Mouse (Mus musculus): ENCODE results near the gene Cyp4f14. TPM values are rescaled to one million over a fixed set of nuclear protein-coding genes. Genes with fewer than 3 reads are reported as not detected.

Cyp4f14 gene
- polyA plus RNA-seq, 1 experiment from 2014 or later, result not detected

- no peaks in the 10 kb centered on the region for H3K36me3 ChIP-seq (ENCODE audit: control insufficient read depth, insufficient read depth, low read length)
- H3K4me3 ChIP-seq (ENCODE audit: low read depth, low read length), result peak overlapping the region; percentile 18; the same call in 1 of the 2 replicates
- peaks cover 5% of the 10 kb centered on the region for H3K27me3 ChIP-seq (ENCODE audit: control insufficient read depth, insufficient read depth, low read length)
- H3K4me2 ChIP-seq, result peak overlapping the region; percentile 48
- no peaks in the 10 kb centered on the region for H3K9me3 ChIP-seq (replicated peaks; ENCODE audit: control insufficient read depth, low read length)
- ATAC-seq (replicated peaks; ENCODE audit: insufficient number of reproducible peaks, low FRiP score, low TSS enrichment), result no peak
- no peak overlapping the region for H3K9ac ChIP-seq (ENCODE audit: low read depth, low read length)
- WGBS (ENCODE audit: insufficient replicate concordance), result 9% methylated on average over 19 of the region's 19 CpGs
- no peak overlapping the region for H3K27ac ChIP-seq (ENCODE audit: low read depth, low read length)
- H3K4me1 ChIP-seq (ENCODE audit: control insufficient read depth, insufficient read depth, low read length), result no peaks in the 10 kb centered on the region
Observed at GRCm38 (mm10) chr17:32905239-32905638, 11.9 kb downstream of the Cyp4f14 start.

GRCm38 (mm10) chr17:32904414-32904813 lies 12.7 kb downstream of the Cyp4f14 start:
- H3K4me3 ChIP-seq (ENCODE audit: low read depth, low read length), result no peak overlapping the region

GRCm38 (mm10) chr17:32901751-32902525 lies 15.2 kb downstream of the Cyp4f14 start:
- H3K9me3 ChIP-seq (replicated peaks; ENCODE audit: control insufficient read depth, low read length), result no peaks in the 10 kb centered on the region
- no peak overlapping the region for H3K4me3 ChIP-seq (ENCODE audit: low read depth, low read length)
- no peak overlapping the region for H3K4me2 ChIP-seq
- ATAC-seq (replicated peaks; ENCODE audit: insufficient number of reproducible peaks, low FRiP score, low TSS enrichment), result no peak
- no peaks in the 10 kb centered on the region for H3K36me3 ChIP-seq (ENCODE audit: control insufficient read depth, insufficient read depth, low read length)
- no peaks in the 10 kb centered on the region for H3K4me1 ChIP-seq (ENCODE audit: control insufficient read depth, insufficient read depth, low read length)
- 63% methylated on average over 1 of the region's 1 CpGs for WGBS (ENCODE audit: insufficient replicate concordance)
- H3K27ac ChIP-seq (ENCODE audit: low read depth, low read length), result no peak overlapping the region
- H3K27me3 ChIP-seq (ENCODE audit: control insufficient read depth, insufficient read depth, low read length), result peaks cover 5% of the 10 kb centered on the region
- H3K9ac ChIP-seq (ENCODE audit: low read depth, low read length), result no peak overlapping the region

More at GRCm38 (mm10) chr17:32904414-32904813, 12.7 kb downstream of the Cyp4f14 start:
- no peaks in the 10 kb centered on the region for H3K4me1 ChIP-seq (ENCODE audit: control insufficient read depth, insufficient read depth, low read length)
- 62% methylated on average over 2 of the region's 2 CpGs for WGBS (ENCODE audit: insufficient replicate concordance)
- no peak overlapping the region for H3K27ac ChIP-seq (ENCODE audit: low read depth, low read length)
- H3K4me2 ChIP-seq, result no peak overlapping the region
- peaks cover 5% of the 10 kb centered on the region for H3K27me3 ChIP-seq (ENCODE audit: control insufficient read depth, insufficient read depth, low read length)
- H3K9ac ChIP-seq (ENCODE audit: low read depth, low read length), result no peak overlapping the region
- ATAC-seq (replicated peaks; ENCODE audit: insufficient number of reproducible peaks, low FRiP score, low TSS enrichment), result no peak
- no peaks in the 10 kb centered on the region for H3K36me3 ChIP-seq (ENCODE audit: control insufficient read depth, insufficient read depth, low read length)
- H3K9me3 ChIP-seq (replicated peaks; ENCODE audit: control insufficient read depth, low read length), result no peaks in the 10 kb centered on the region

- Histone ChIP-seq H3K4me2 (no peak overlapping the region), H3K27me3 (ENCODE audit: control insufficient read depth, insufficient read depth, low read length) (no peaks in the 10 kb centered on the region), H3K36me3 (ENCODE audit: control insufficient read depth, insufficient read depth, low read length) (no peaks in the 10 kb centered on the region), H3K4me3 (ENCODE audit: low read depth, low read length) (no peak overlapping the region), H3K27ac (ENCODE audit: low read depth, low read length) (no peak overlapping the region), H3K4me1 (ENCODE audit: control insufficient read depth, insufficient read depth, low read length) (peaks cover 3% of the 10 kb centered on the region), H3K9me3 (replicated peaks; ENCODE audit: control insufficient read depth, low read length) (no peaks in the 10 kb centered on the region), H3K9ac (ENCODE audit: low read depth, low read length) (no peak overlapping the region)
- no peak for ATAC-seq (replicated peaks; ENCODE audit: insufficient number of reproducible peaks, low FRiP score, low TSS enrichment)
- 82% methylated on average over 4 of the region's 4 CpGs for WGBS (ENCODE audit: insufficient replicate concordance)
Observed at GRCm38 (mm10) chr17:32895421-32895820, 21.7 kb downstream of the Cyp4f14 start.

GRCm38 (mm10) chr17:32893901-32894300 lies 23.2 kb downstream of the Cyp4f14 start:
- H3K36me3 ChIP-seq (ENCODE audit: control insufficient read depth, insufficient read depth, low read length), result no peaks in the 10 kb centered on the region
- H3K27ac ChIP-seq (ENCODE audit: low read depth, low read length), result no peak overlapping the region
- no peaks in the 10 kb centered on the region for H3K9me3 ChIP-seq (replicated peaks; ENCODE audit: control insufficient read depth, low read length)
- H3K27me3 ChIP-seq (ENCODE audit: control insufficient read depth, insufficient read depth, low read length), result no peaks in the 10 kb centered on the region
- WGBS (ENCODE audit: insufficient replicate concordance), result 76% methylated on average over 3 of the region's 3 CpGs
- no peak overlapping the region for H3K4me2 ChIP-seq
- ATAC-seq (replicated peaks; ENCODE audit: insufficient number of reproducible peaks, low FRiP score, low TSS enrichment), result no peak
- no peak overlapping the region for H3K9ac ChIP-seq (ENCODE audit: low read depth, low read length)
- peaks cover 8% of the 10 kb centered on the region for H3K4me1 ChIP-seq (ENCODE audit: control insufficient read depth, insufficient read depth, low read length)
- H3K4me3 ChIP-seq (ENCODE audit: low read depth, low read length), result no peak overlapping the region

- peaks cover 8% of the 10 kb centered on the region for H3K4me1 ChIP-seq (ENCODE audit: control insufficient read depth, insufficient read depth, low read length)
- no peaks in the 10 kb centered on the region for H3K27me3 ChIP-seq (ENCODE audit: control insufficient read depth, insufficient read depth, low read length)
- H3K4me3 ChIP-seq (ENCODE audit: low read depth, low read length), result peak within 1 kb of the TSS; percentile 84
- WGBS (ENCODE audit: insufficient replicate concordance), result 12% methylated on average over 31 of the region's 33 CpGs
- peak within 1 kb of the TSS; percentile 90 for H3K9ac ChIP-seq (ENCODE audit: low read depth, low read length)
- H3K36me3 ChIP-seq (ENCODE audit: control insufficient read depth, insufficient read depth, low read length), result no peaks in the 10 kb centered on the region
- ATAC-seq (replicated peaks; ENCODE audit: insufficient number of reproducible peaks, low FRiP score, low TSS enrichment), result peak; percentile 98
- peak within 1 kb of the TSS; percentile 75 for H3K27ac ChIP-seq (ENCODE audit: low read depth, low read length)
- H3K9me3 ChIP-seq (replicated peaks; ENCODE audit: control insufficient read depth, low read length), result no peaks in the 10 kb centered on the region
- H3K4me2 ChIP-seq, result peak within 1 kb of the TSS; percentile 81
Observed at GRCm38 (mm10) chr17:32891239-32892180, 25.6 kb downstream of the Cyp4f14 start, which contains the start of gene Zfp870. Gene Zfp870, minus strand, starts transcription at chr17:32891642.

GRCm38 (mm10) chr17:32890852-32891238 lies 26.3 kb downstream of the Cyp4f14 start:
- H3K9me3 ChIP-seq (replicated peaks; ENCODE audit: control insufficient read depth, low read length), result no peaks in the 10 kb centered on the region
- peaks cover 8% of the 10 kb centered on the region for H3K4me1 ChIP-seq (ENCODE audit: control insufficient read depth, insufficient read depth, low read length)
- peak overlapping the region; percentile 73 for H3K27ac ChIP-seq (ENCODE audit: low read depth, low read length)
- peak overlapping the region; percentile 90 for H3K9ac ChIP-seq (ENCODE audit: low read depth, low read length)
- ATAC-seq (replicated peaks; ENCODE audit: insufficient number of reproducible peaks, low FRiP score, low TSS enrichment), result peak; percentile 18; the same call in 1 of the 2 replicates
- no peaks in the 10 kb centered on the region for H3K27me3 ChIP-seq (ENCODE audit: control insufficient read depth, insufficient read depth, low read length)
- WGBS (ENCODE audit: insufficient replicate concordance), result 6% methylated on average over 10 of the region's 11 CpGs
- no peaks in the 10 kb centered on the region for H3K36me3 ChIP-seq (ENCODE audit: control insufficient read depth, insufficient read depth, low read length)
- peak overlapping the region; percentile 81 for H3K4me2 ChIP-seq
- peak overlapping the region; percentile 84 for H3K4me3 ChIP-seq (ENCODE audit: low read depth, low read length)

- no peak overlapping the region for H3K27ac ChIP-seq (ENCODE audit: low read depth, low read length)
- no peak overlapping the region for H3K4me3 ChIP-seq (ENCODE audit: low read depth, low read length)
- H3K4me1 ChIP-seq (ENCODE audit: control insufficient read depth, insufficient read depth, low read length), result peaks cover 8% of the 10 kb centered on the region
- H3K9me3 ChIP-seq (replicated peaks; ENCODE audit: control insufficient read depth, low read length), result no peaks in the 10 kb centered on the region
- ATAC-seq (replicated peaks; ENCODE audit: insufficient number of reproducible peaks, low FRiP score, low TSS enrichment), result no peak
- H3K27me3 ChIP-seq (ENCODE audit: control insufficient read depth, insufficient read depth, low read length), result no peaks in the 10 kb centered on the region
- 88% methylated on average over 6 of the region's 6 CpGs for WGBS (ENCODE audit: insufficient replicate concordance)
- H3K4me2 ChIP-seq, result no peak overlapping the region
- H3K36me3 ChIP-seq (ENCODE audit: control insufficient read depth, insufficient read depth, low read length), result no peaks in the 10 kb centered on the region
- no peak overlapping the region for H3K9ac ChIP-seq (ENCODE audit: low read depth, low read length)
Observed at GRCm38 (mm10) chr17:32889611-32890010, 27.5 kb downstream of the Cyp4f14 start.

Measured in heart, embryonic 11.5 days (tissue).